Mouse (Mus musculus): ENCODE measurements around the gene Ggta1. TPM values are rescaled to one million over a fixed set of nuclear protein-coding genes. Genes with fewer than 3 reads are reported as not detected.

Gene Ggta1
- polyA plus RNA-seq, 1 experiment from 2014 or later, result 5.6 TPM

DNA sequence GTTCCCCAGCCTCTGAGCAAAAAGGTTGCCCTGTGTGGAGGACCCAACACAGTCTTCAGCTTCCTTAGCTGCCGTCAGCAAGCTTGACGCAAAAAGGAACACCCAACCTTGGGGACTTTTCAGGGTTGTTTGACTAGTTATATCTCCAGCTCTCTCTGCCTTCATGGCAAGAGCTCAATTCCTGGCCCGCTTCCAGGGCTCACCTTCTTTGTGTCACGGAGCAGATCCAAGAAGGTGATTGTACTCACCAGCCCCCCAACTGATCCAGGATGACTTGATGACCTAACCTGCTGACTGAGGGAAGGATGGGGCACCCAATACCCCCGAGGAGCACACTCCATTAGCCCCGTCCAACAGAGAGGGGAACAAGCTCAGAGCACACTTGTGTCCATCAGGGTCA is 21.0 kb downstream of the Ggta1 start:
- ATAC-seq (ENCODE audit: low FRiP score), result no peak
- no peak overlapping the region for H3K9ac ChIP-seq (ENCODE audit: low read depth, low read length)
- H3K9me3 ChIP-seq (ENCODE audit: control insufficient read depth, low read length), result no peaks in the 10 kb centered on the region
- H3K27me3 ChIP-seq (ENCODE audit: control insufficient read depth, insufficient read depth, low read length), result no peaks in the 10 kb centered on the region
- WGBS, result 83% methylated on average over 6 of the region's 6 CpGs
- no peak for DNase-seq (ENCODE audit: low spot score)
- H3K27ac ChIP-seq (ENCODE audit: low read depth, low read length), result no peak overlapping the region
- H3K4me3 ChIP-seq (ENCODE audit: low read depth, low read length), result no peak overlapping the region
- H3K4me2 ChIP-seq (replicated peaks; ENCODE audit: low read depth, low read length), result no peak overlapping the region
- H3K4me1 ChIP-seq (replicated peaks; ENCODE audit: control insufficient read depth, insufficient read depth, low read length), result no peaks in the 10 kb centered on the region
- H3K36me3 ChIP-seq (ENCODE audit: control insufficient read depth, insufficient read depth, low read length), result no peaks in the 10 kb centered on the region

DNA sequence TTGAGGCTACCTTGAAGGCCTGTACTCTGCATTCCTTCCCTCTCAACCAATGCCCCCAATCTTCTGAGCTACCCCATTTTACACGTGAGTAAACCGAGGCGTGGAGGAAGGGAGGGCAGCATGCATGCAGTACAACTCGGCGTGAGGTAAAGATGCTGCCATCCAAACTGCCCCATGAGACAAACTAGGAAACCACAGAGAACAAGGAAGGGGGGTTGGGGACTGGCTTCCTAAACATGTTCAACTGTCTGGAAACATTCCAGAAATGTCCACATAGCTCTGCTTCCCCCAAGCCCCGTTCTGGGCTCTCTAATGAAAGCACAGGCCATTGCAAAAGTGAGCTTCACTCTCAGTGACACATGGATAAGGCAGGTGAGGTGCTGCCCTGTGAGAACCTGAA is 21.6 kb downstream of the Ggta1 start:
- WGBS, result 90% methylated on average over 6 of the region's 6 CpGs
- no peaks in the 10 kb centered on the region for H3K36me3 ChIP-seq (ENCODE audit: control insufficient read depth, insufficient read depth, low read length)
- H3K4me1 ChIP-seq (replicated peaks; ENCODE audit: control insufficient read depth, insufficient read depth, low read length), result no peaks in the 10 kb centered on the region
- H3K4me3 ChIP-seq (ENCODE audit: low read depth, low read length), result no peak overlapping the region
- H3K4me2 ChIP-seq (replicated peaks; ENCODE audit: low read depth, low read length), result no peak overlapping the region
- no peak overlapping the region for H3K27ac ChIP-seq (ENCODE audit: low read depth, low read length)
- ATAC-seq (ENCODE audit: low FRiP score) (no peak), DNase-seq (ENCODE audit: low spot score) (no peak)
- no peak overlapping the region for H3K9ac ChIP-seq (ENCODE audit: low read depth, low read length)
- no peaks in the 10 kb centered on the region for H3K27me3 ChIP-seq (ENCODE audit: control insufficient read depth, insufficient read depth, low read length)
- no peaks in the 10 kb centered on the region for H3K9me3 ChIP-seq (ENCODE audit: control insufficient read depth, low read length)

GRCm38 (mm10) chr2:35440480-35440879 is 22.6 kb downstream of the Ggta1 start:
- WGBS, result 94% methylated on average over 3 of the region's 3 CpGs
- DNase-seq (ENCODE audit: low spot score), result no peak

GRCm38 (mm10) chr2:35437796-35438195 is 25.2 kb downstream of the Ggta1 start:
- 90% methylated on average over 2 of the region's 2 CpGs for WGBS
- Histone ChIP-seq H3K9ac (ENCODE audit: low read depth, low read length) (no peak overlapping the region), H3K36me3 (ENCODE audit: control insufficient read depth, insufficient read depth, low read length) (no peaks in the 10 kb centered on the region)

More at GRCm38 (mm10) chr2:35440480-35440879, 22.6 kb downstream of the Ggta1 start:
- Histone ChIP-seq H3K27ac (ENCODE audit: low read depth, low read length) (no peak overlapping the region), H3K9ac (ENCODE audit: low read depth, low read length) (no peak overlapping the region), H3K4me1 (replicated peaks; ENCODE audit: control insufficient read depth, insufficient read depth, low read length) (no peaks in the 10 kb centered on the region), H3K36me3 (ENCODE audit: control insufficient read depth, insufficient read depth, low read length) (no peaks in the 10 kb centered on the region), H3K27me3 (ENCODE audit: control insufficient read depth, insufficient read depth, low read length) (no peaks in the 10 kb centered on the region), H3K4me3 (ENCODE audit: low read depth, low read length) (no peak overlapping the region), H3K4me2 (replicated peaks; ENCODE audit: low read depth, low read length) (no peak overlapping the region), H3K9me3 (ENCODE audit: control insufficient read depth, low read length) (no peaks in the 10 kb centered on the region)
- ATAC-seq (ENCODE audit: low FRiP score), result no peak

DNA sequence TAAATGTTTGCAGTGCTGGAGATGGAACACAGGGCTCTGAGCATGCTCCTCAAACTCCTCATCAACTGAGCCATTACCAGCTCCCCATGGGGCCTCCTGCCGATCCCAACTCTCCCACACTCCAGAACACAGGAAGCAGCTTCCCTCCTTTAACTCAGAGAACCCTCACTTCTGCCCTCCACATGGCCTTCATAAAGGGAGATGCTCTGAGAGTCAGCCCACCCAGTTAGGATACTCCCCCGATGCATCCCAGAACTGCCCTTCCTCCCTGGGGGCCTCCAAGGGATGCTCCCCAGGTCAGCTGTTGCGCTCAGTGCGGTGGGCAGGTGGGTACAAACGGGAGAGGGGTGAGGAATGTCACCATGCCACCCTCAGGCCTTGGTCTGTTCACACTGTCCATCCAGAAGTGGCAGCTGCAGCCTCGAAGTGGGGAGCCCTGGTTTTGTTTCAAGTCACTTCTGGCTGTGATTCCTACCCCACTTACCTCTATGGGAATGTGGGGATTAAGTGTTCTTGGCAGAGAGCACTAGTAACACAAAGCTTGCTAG is 28.4 kb downstream of the Ggta1 start:
- Histone ChIP-seq H3K9me3 (ENCODE audit: control insufficient read depth, low read length) (no peaks in the 10 kb centered on the region), H3K4me3 (ENCODE audit: low read depth, low read length) (no peak overlapping the region), H3K27ac (ENCODE audit: low read depth, low read length) (no peak overlapping the region), H3K9ac (ENCODE audit: low read depth, low read length) (no peak overlapping the region), H3K27me3 (ENCODE audit: control insufficient read depth, insufficient read depth, low read length) (no peaks in the 10 kb centered on the region), H3K36me3 (ENCODE audit: control insufficient read depth, insufficient read depth, low read length) (no peaks in the 10 kb centered on the region), H3K4me2 (replicated peaks; ENCODE audit: low read depth, low read length) (no peak overlapping the region), H3K4me1 (replicated peaks; ENCODE audit: control insufficient read depth, insufficient read depth, low read length) (no peaks in the 10 kb centered on the region)
- ATAC-seq (ENCODE audit: low FRiP score), result no peak
- 89% methylated on average over 6 of the region's 6 CpGs for WGBS
- no peak for DNase-seq (ENCODE audit: low spot score)

More at GRCm38 (mm10) chr2:35437796-35438195, 25.2 kb downstream of the Ggta1 start:
- H3K4me1 ChIP-seq (replicated peaks; ENCODE audit: control insufficient read depth, insufficient read depth, low read length), result no peaks in the 10 kb centered on the region
- H3K9me3 ChIP-seq (ENCODE audit: control insufficient read depth, low read length), result no peaks in the 10 kb centered on the region
- H3K27ac ChIP-seq (ENCODE audit: low read depth, low read length), result no peak overlapping the region
- no peak overlapping the region for H3K4me2 ChIP-seq (replicated peaks; ENCODE audit: low read depth, low read length)
- DNase-seq (ENCODE audit: low spot score) (no peak), ATAC-seq (ENCODE audit: low FRiP score) (no peak)
- no peaks in the 10 kb centered on the region for H3K27me3 ChIP-seq (ENCODE audit: control insufficient read depth, insufficient read depth, low read length)
- H3K4me3 ChIP-seq (ENCODE audit: low read depth, low read length), result no peak overlapping the region

GRCm38 (mm10) chr2:35433428-35433827 is 29.6 kb downstream of the Ggta1 start:
- ATAC-seq (ENCODE audit: low FRiP score) (no peak), DNase-seq (ENCODE audit: low spot score) (no peak)
- 74% methylated on average over 4 of the region's 4 CpGs for WGBS
- H3K9ac ChIP-seq (ENCODE audit: low read depth, low read length), result no peak overlapping the region
- H3K4me2 ChIP-seq (replicated peaks; ENCODE audit: low read depth, low read length), result no peak overlapping the region
- no peaks in the 10 kb centered on the region for H3K9me3 ChIP-seq (ENCODE audit: control insufficient read depth, low read length)
- H3K27ac ChIP-seq (ENCODE audit: low read depth, low read length), result no peak overlapping the region
- H3K36me3 ChIP-seq (ENCODE audit: control insufficient read depth, insufficient read depth, low read length), result no peaks in the 10 kb centered on the region
- H3K4me1 ChIP-seq (replicated peaks; ENCODE audit: control insufficient read depth, insufficient read depth, low read length), result no peaks in the 10 kb centered on the region
- no peak overlapping the region for H3K4me3 ChIP-seq (ENCODE audit: low read depth, low read length)
- H3K27me3 ChIP-seq (ENCODE audit: control insufficient read depth, insufficient read depth, low read length), result no peaks in the 10 kb centered on the region

- no peaks in the 10 kb centered on the region for H3K36me3 ChIP-seq (ENCODE audit: control insufficient read depth, insufficient read depth, low read length)
- no peak for ATAC-seq (ENCODE audit: low FRiP score)
- H3K27me3 ChIP-seq (ENCODE audit: control insufficient read depth, insufficient read depth, low read length), result no peaks in the 10 kb centered on the region
- H3K9ac ChIP-seq (ENCODE audit: low read depth, low read length), result no peak overlapping the region
- DNase-seq (ENCODE audit: low spot score), result no peak
- no peaks in the 10 kb centered on the region for H3K9me3 ChIP-seq (ENCODE audit: control insufficient read depth, low read length)
- 33% methylated on average over 7 of the region's 7 CpGs for whole genome bisulfite sequencing
- H3K4me2 ChIP-seq (replicated peaks; ENCODE audit: low read depth, low read length), result no peak overlapping the region
- no peaks in the 10 kb centered on the region for H3K4me1 ChIP-seq (replicated peaks; ENCODE audit: control insufficient read depth, insufficient read depth, low read length)
- H3K27ac ChIP-seq (ENCODE audit: low read depth, low read length), result no peak overlapping the region
- no peak overlapping the region for H3K4me3 ChIP-seq (ENCODE audit: low read depth, low read length)
Measured at GRCm38 (mm10) chr2:35432472-35432871, 30.6 kb downstream of the Ggta1 start.

DNA sequence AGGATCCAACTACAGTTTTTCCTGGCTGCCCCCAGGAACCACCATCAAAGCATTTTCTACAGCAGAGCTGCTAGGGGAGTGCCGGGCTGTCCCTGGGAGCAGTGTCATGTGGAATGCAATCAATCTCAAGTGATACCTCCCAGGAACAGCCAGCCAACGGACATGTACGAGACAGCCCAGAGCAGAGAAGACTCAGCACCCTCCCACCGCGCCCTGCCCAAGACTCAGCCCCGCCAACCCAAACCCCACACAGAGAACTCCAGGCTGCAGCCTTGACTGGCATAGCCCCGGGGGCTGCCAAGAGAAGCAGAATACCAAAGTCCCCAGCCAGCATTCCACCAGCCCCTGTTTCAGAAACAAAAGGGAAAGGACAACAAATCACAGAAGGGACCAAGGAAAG is 31.0 kb downstream of the Ggta1 start:
- Histone ChIP-seq H3K36me3 (ENCODE audit: control insufficient read depth, insufficient read depth, low read length) (no peaks in the 10 kb centered on the region), H3K4me3 (ENCODE audit: low read depth, low read length) (no peak overlapping the region), H3K9ac (ENCODE audit: low read depth, low read length) (no peak overlapping the region), H3K27me3 (ENCODE audit: control insufficient read depth, insufficient read depth, low read length) (no peaks in the 10 kb centered on the region), H3K27ac (ENCODE audit: low read depth, low read length) (no peak overlapping the region), H3K4me1 (replicated peaks; ENCODE audit: control insufficient read depth, insufficient read depth, low read length) (no peaks in the 10 kb centered on the region), H3K9me3 (ENCODE audit: control insufficient read depth, low read length) (no peaks in the 10 kb centered on the region), H3K4me2 (replicated peaks; ENCODE audit: low read depth, low read length) (no peak overlapping the region)
- WGBS, result 29% methylated on average over 7 of the region's 7 CpGs
- DNase-seq (ENCODE audit: low spot score) (no peak), ATAC-seq (ENCODE audit: low FRiP score) (no peak)

DNA sequence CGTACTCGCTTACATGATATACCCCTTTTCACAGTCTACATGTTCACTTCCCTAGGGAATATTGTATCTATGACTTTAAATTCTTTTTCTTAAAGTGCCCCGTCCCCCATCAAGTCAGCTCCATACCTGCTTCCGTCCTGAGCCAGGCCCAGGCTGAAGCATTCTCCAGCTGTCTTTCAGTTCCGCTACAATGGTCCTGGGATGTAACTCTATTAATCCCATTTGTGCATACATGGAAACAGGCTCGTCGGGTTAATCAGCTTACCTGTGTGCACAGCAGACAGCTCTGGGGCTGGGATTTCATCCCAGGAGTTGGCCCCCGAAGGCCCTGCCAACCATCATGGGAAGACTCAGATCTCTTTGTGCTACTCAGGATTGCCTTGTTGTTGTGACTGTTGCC is 32.2 kb downstream of the Ggta1 start:
- WGBS, result 83% methylated on average over 8 of the region's 8 CpGs
- DNase-seq (ENCODE audit: low spot score), result no peak
- no peaks in the 10 kb centered on the region for H3K36me3 ChIP-seq (ENCODE audit: control insufficient read depth, insufficient read depth, low read length)
- H3K4me2 ChIP-seq (replicated peaks; ENCODE audit: low read depth, low read length), result no peak overlapping the region
- H3K27ac ChIP-seq (ENCODE audit: low read depth, low read length), result no peak overlapping the region
- H3K4me3 ChIP-seq (ENCODE audit: low read depth, low read length), result no peak overlapping the region
- no peak overlapping the region for H3K9ac ChIP-seq (ENCODE audit: low read depth, low read length)
- ATAC-seq (ENCODE audit: low FRiP score), result no peak
- H3K9me3 ChIP-seq (ENCODE audit: control insufficient read depth, low read length), result no peaks in the 10 kb centered on the region
- no peaks in the 10 kb centered on the region for H3K4me1 ChIP-seq (replicated peaks; ENCODE audit: control insufficient read depth, insufficient read depth, low read length)
- no peaks in the 10 kb centered on the region for H3K27me3 ChIP-seq (ENCODE audit: control insufficient read depth, insufficient read depth, low read length)

Measured in hindbrain, embryonic 11.5 days (tissue).